Mouse (Mus musculus) frontal cortex, postnatal 14 days (tissue): ENCODE data around the gene Fam110a.
A peak's percentile ranks its signal among the peaks of the same experiment; 100 is the strongest.

ENCODE experiments used
- DNase-seq, 2 experiments: peaks; one replicate each; pipeline ENCODE4 v3.0.0; 2022; ENCODE audit warnings: low spot score in 2 of 2

Fam110a gene

DNA sequence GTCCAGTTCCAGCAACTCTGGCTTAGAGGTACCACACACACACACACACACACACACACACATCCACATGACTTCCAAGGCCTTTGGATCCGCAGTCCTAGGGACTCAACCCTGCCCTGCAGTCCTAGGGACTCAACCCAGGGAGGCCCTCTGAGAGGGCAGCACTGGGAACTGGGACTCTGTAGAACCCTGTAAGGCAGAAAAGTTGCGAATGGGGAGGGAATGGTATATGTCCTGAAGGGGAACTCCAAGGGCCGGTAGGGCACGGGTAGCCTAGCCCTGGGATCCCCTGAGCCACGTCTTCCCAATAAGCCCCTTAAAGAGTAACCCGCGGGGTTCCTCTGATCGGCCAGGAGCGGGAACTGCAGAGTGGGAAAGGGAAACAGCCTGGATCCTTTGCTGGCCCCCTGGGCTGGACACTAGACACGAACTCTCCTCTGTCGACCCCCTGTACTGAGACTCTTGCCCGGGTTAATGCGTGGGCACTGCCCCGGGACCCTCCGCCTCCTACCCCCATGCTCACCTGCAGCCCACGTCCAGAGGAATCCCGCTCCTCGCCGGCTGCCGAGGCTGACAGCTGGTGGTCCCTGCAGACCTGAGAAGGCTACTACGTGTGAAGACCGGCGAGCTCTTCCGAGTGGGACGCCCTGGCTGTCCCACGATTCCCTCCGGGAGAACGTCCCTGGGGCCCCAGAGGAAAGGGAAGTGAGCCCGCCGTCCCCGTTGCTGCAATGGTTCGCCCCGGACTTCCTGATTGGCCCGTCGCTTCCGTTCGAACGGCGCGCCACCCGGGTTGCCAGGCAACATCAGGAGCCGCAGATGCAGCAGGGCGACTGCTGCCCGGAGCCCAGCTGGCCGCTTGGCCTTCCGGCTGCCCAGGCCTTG is at the start of gene Fam110a:
Gene Fam110a (minus strand): TSS at position 750 of the 885 bp plus-strand sequence.
- DNase-seq, result peak; percentile 86 to 90

GRCm38 (mm10) chr2:152029252-152030082 is 49.4 kb upstream of the Fam110a start:
- DNase-seq, result peak; percentile 53 to 75

DNA sequence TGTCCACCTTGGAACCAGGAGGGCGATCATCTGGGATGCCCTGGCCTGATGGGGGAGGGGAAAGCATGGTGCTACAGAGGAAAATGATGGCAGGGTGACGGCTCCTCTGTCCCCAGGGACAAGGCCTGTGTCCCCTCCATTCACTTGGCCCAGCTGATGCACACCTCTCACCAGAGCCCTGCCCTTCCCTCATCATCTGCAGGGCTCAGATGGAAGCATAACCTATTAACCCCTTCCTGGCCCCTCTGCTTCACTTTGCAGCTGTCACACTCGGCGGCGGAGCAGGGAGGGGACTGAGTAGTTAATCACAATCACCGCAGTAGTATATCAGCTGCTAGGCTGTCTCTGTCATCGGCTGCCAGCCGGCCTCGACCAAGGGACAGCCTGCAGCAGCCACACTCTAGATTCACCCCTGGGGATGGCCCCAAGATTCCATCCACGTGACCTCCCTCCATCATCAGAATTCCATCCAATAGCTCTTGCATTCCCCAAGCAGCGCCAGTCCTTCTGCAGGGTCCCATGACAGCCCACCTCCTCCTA is 44.9 kb upstream of the Fam110a start:
- no peak for DNase-seq

GRCm38 (mm10) chr2:152022022-152022421 is 42.0 kb upstream of the Fam110a start:
- DNase-seq, result no peak

DNA sequence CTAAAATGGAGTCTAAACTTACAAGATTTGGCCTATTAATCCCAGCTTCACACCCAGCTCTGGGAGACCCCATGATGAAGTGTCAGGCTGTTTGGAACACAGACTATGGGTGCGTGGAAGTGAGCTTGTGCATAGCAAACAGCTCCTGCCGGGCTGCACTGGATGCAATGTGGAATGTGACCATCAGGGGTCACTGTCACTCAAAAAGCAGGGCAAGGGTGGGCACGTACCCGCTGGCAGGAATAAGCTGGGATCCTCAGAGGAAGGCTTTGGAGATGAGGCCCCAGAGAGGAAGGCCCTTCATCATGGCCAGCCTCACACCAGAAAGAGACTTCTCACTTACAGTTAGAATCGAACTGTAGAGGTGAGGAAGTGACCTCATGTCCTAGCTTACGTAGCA is 40.2 kb upstream of the Fam110a start:
- peak in 1 of 2 experiments; percentile 50 for DNase-seq

GRCm38 (mm10) chr2:152016666-152017065 is 36.6 kb upstream of the Fam110a start:
- no peak for DNase-seq

DNA sequence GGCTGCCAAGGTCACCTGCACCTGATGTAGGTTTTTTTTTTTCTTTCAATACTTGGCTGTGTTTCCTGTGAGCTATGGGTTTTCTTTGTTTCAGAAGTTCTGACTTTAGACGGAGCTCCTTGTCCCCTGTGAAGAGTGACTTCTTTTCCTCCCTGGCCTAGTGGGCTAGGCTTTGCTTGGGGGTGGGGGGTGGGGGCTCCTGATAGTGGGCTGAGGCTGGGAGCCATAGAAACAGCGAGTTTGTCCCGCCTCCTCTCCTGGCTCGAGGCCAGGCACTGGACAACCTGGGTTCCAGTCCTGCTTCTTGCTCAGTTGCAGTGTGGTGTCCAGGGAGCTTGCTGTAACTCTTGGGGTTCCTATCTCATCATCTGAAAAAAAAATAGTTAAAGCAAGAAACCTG is 36.0 kb upstream of the Fam110a start:
- no peak for DNase-seq

DNA sequence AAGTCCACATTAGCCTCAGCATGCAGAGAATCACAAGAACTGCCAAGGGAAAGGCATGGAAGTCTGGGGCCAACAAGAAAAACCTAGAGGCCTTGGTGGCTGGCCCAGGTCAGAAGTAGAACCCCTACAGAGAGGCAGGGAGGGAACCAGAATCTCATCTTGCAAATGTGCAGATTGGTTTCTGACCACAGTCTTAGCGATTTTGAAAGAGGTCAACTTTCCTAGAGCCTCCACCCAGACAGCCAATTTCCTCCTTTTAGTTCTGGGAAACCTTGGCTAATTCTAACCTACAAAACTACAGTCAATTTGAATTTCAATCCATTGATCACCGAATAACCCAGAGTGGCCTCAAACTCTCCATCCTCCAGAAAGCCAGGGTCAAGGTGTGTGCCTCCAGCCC is 32.7 kb upstream of the Fam110a start:
- DNase-seq, result no peak

DNA sequence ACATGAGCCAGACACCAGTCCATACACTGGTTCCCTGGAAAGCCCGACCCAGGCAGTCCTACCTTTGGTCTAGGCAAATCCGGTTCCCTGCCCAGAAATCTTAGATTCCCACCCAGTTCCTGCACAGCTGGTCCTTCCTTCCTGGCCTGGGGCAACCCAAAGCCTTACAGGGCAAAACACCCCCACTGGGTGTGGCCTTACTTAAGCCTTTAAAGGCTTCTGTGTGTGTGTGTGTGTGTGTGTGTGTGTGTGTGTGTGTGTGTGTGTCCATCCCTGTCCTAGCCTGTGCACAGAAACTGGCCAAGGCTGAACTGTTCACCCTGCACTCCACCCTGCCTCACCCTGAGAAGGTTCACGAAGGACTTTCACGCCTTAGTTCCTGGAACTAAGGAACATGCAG is 32.2 kb upstream of the Fam110a start:
- DNase-seq, result no peak

GRCm38 (mm10) chr2:152011724-152012123 is 31.7 kb upstream of the Fam110a start:
- DNase-seq, result no peak

DNA sequence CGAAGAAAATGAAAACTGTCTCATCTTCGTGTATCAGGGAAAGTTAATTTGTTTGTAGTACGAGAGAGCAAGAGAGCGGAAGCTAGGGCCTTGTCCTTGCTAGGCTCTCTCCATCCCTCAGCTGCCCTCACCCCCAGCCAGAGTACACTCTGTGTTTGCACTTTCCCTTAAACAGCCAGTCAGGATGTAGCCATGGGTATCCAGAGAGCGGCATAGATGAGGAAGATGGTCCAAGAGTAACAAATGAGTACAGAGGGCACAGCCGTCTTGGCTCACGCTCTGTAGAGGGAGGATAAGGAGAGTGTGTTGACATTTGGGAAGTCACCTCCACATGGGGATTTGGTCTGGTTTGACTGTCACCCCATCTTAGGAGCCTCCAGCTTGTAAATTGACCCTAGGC is 30.6 kb upstream of the Fam110a start:
- no peak for DNase-seq

DNA sequence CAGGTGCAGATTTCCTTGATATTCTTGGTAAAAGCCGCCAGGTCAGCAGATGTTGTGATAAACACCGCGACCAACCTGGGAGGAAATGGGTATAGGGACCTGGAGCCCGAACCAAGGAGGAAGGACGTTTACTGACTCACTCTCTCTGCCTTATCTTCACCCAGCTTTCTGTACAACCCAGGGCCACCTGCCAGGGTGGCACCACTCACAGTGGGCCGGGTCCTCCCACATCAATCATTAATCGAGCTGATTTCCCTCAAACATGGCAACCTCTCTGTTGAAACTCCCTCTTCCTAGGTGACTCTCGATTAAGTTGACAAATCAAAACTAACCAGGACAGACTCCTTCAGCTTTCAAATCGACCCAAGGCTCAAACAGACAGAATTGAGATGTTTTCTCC is 30.2 kb upstream of the Fam110a start:
- no peak for DNase-seq

GRCm38 (mm10) chr2:152009061-152009779 is 29.2 kb upstream of the Fam110a start:
- no peak for DNase-seq

- peak in 1 of 2 experiments; percentile 42 for DNase-seq
Observed at GRCm38 (mm10) chr2:152007783-152008182, 27.8 kb upstream of the Fam110a start.

- DNase-seq, result no peak
Observed at GRCm38 (mm10) chr2:152002529-152002928, 22.5 kb upstream of the Fam110a start.

DNA sequence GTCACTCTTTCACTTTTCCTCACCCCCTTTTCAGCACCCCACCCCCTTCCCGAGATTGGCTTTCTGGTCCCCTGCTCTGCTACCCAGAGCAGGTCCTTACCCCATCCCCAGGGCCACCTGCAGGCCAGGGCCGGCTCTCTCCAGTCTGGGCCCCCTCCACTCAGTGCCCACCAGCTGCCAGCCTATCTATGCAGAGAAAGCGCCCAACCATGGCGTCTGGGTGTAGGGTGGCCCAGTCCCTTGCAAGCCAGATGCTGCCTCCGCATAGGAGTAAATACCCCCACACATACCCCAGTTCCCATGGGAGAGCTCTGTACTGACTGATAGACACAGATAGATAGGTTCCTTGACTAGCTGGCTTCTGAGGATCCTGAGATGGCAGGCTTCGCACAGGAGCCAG is 20.7 kb upstream of the Fam110a start:
- no peak for DNase-seq

DNA sequence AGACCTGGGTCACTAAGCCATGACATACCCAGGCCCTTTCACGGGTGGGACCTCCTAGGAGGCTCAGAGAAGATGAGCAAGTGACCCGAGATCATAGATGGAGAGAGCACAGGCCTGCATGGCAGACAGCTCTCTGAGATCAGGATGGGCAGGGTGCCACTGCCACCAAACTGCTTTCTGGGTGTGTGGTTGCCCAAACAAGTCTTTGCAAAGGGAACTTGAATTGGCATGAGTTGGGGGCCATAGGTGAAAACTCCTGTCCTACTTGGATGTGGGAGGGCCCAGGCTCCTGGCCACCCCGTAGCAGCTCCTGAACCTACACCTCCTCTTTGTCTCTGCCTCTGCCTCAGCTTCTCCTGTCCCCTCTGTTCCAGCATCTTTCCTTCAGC is 20.3 kb upstream of the Fam110a start:
- DNase-seq, result no peak

GRCm38 (mm10) chr2:151999669-152000290 is 19.8 kb upstream of the Fam110a start:
- no peak for DNase-seq

- no peak for DNase-seq
Observed at GRCm38 (mm10) chr2:151998932-151999331, 18.9 kb upstream of the Fam110a start.

GRCm38 (mm10) chr2:151998505-151998899 is 18.5 kb upstream of the Fam110a start:
- DNase-seq, result no peak

- DNase-seq, result no peak
Observed at GRCm38 (mm10) chr2:151997776-151998504, 17.9 kb upstream of the Fam110a start.
